Mouse (Mus musculus): ENCODE measurements around the gene Mns1.
"Not testable (repeated sequence)": the region's sequence is repeated elsewhere in the genome, so short reads cannot be mapped to it uniquely, and the experiment has no call there.

The Mns1 gene

GRCm38 (mm10) chr9:72437822-72438701 is at the start of gene Mns1:
Gene Mns1 (plus strand): TSS chr9:72438011.
- DNase-seq (ENCODE audit: extremely low read depth, low read depth, low spot score) = peak; percentile 43

- DNase-seq (ENCODE audit: extremely low read depth, low read depth, low spot score) = no peak
Measured at GRCm38 (mm10) chr9:72388934-72389333, 48.9 kb upstream of the Mns1 start.

DNA sequence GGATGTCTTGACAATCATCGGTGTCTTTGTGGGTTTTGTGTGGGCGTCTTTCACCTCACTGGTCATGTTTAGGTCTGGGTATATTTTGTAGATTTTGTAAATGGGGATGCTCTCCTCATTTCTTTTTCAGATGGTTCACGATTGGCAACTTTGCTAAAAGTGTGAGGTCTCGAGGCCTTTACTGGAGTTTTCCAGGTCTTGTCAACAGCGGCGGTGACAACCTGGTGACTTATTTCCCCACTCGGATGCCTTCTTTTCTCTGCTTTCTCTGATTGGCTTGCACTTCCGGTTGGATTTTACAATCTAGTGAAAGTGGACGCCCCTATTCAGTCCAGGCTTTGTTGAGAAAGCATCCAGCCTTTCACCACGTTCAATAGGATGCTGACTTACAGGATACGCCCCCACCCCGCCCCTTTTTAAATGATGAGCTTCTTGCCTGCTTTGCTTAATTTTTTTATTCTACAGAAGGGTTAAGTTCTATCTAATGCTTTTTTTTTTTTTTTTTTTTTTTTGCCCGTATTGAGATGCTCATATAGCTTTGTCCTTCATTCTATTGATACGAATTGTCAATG is 48.3 kb upstream of the Mns1 start:
- DNase-seq (ENCODE audit: extremely low read depth, low read depth, low spot score) = no peak

GRCm38 (mm10) chr9:72390321-72391077 is 47.3 kb upstream of the Mns1 start:
- no peak for DNase-seq (ENCODE audit: extremely low read depth, low read depth, low spot score)

GRCm38 (mm10) chr9:72392686-72393085 is 45.1 kb upstream of the Mns1 start:
- no peak for DNase-seq (ENCODE audit: extremely low read depth, low read depth, low spot score)

GRCm38 (mm10) chr9:72393238-72393637 is 44.6 kb upstream of the Mns1 start:
- no peak for DNase-seq (ENCODE audit: extremely low read depth, low read depth, low spot score)

DNA sequence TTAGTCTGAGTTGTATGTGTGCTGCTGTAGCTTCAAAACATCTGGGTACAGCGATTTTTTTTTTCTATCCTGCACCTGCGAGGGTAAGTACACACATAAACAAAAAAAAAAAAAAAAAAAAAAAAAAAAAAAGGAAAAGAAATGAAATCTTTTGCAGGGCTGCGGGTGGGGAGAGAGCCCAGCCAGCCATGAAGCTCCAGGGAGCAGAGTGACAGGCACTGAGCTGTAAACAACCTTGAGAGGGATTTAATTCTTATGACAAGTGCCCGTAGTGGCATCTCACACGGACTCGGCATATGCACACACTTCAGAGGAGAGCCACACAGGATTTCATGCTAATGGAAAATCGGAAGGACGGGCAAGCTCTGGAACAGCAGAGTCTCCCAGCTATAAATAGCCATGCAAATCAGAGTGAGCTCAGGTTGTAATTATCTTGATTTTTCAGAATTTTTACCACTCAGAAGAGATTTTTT is 43.9 kb upstream of the Mns1 start:
- no peak for DNase-seq (ENCODE audit: extremely low read depth, low read depth, low spot score)

GRCm38 (mm10) chr9:72400121-72400520 is 37.7 kb upstream of the Mns1 start:
- no peak for DNase-seq (ENCODE audit: extremely low read depth, low read depth, low spot score)

GRCm38 (mm10) chr9:72401769-72402168 is 36.0 kb upstream of the Mns1 start:
- not testable (repeated sequence) for DNase-seq (ENCODE audit: extremely low read depth, low read depth, low spot score)

GRCm38 (mm10) chr9:72403421-72403820 is 34.4 kb upstream of the Mns1 start:
- no peak for DNase-seq (ENCODE audit: extremely low read depth, low read depth, low spot score)

- no peak for DNase-seq (ENCODE audit: extremely low read depth, low read depth, low spot score)
Measured at GRCm38 (mm10) chr9:72404446-72404845, 33.4 kb upstream of the Mns1 start.

- DNase-seq (ENCODE audit: extremely low read depth, low read depth, low spot score) = no peak
Measured at GRCm38 (mm10) chr9:72404934-72405333, 32.9 kb upstream of the Mns1 start.

- DNase-seq (ENCODE audit: extremely low read depth, low read depth, low spot score) = no peak
Measured at GRCm38 (mm10) chr9:72405882-72406638, 31.8 kb upstream of the Mns1 start.

GRCm38 (mm10) chr9:72408131-72408586 is 29.7 kb upstream of the Mns1 start:
- DNase-seq (ENCODE audit: extremely low read depth, low read depth, low spot score) = no peak

DNA sequence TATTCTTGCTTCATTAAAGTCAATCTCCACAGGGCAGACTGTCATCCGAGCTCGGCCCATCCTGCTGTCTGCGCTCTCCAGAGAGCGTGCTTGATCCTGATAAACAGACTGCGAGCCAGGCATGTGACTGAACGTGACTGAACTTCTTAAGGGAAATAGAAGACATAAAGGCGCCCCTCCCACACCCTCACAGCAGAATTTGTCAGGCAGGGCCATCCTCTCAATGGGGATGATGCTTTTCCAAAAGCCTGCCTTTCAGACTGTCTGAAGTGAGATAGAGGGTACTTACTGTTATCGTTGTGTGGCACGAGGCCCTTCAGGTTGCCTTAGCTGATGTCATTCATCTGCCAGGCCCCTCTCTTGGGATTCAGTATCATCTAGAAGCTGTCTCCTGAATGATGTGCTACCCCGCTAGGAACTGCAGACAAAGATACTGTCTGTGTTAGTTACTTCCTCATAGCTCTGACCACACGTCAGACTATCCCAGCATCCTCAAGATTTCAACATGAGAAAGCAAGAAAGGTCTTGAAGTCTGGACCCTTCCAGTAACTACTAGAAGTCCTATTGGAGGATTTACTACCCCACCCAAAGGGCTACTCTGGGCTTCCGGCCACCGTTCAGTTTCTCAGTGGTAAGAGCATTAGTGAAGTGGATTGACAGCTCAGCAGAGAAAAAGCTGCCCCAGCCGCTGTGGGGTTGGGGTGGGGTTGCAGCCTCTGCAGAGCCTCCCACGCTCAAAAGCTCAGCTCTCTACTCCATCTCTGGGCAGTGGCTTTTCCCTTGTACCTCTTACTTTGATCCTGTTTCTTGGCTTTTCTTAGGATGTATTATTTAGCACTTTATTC is 28.2 kb upstream of the Mns1 start:
- no peak for DNase-seq (ENCODE audit: extremely low read depth, low read depth, low spot score)

- DNase-seq (ENCODE audit: extremely low read depth, low read depth, low spot score) = no peak
Measured at GRCm38 (mm10) chr9:72411746-72412145, 26.1 kb upstream of the Mns1 start.

- no peak for DNase-seq (ENCODE audit: extremely low read depth, low read depth, low spot score)
Measured at GRCm38 (mm10) chr9:72418443-72418842, 19.4 kb upstream of the Mns1 start.

- DNase-seq (ENCODE audit: extremely low read depth, low read depth, low spot score) = no peak
Measured at GRCm38 (mm10) chr9:72420490-72420889, 17.3 kb upstream of the Mns1 start.

GRCm38 (mm10) chr9:72422284-72422683 is 15.5 kb upstream of the Mns1 start:
- DNase-seq (ENCODE audit: extremely low read depth, low read depth, low spot score) = no peak

GRCm38 (mm10) chr9:72422753-72423152 is 15.1 kb upstream of the Mns1 start:
- no peak for DNase-seq (ENCODE audit: extremely low read depth, low read depth, low spot score)

All from fat pad, adult 2 months (tissue).